Comparison of ENCODE assay signal across 18 mouse cellular contexts in genomic region chr1:161983451-161983850, GRCm38 (mm10). TPM values are rescaled to one million over a fixed set of nuclear protein-coding genes. Genes with fewer than 3 reads are reported as not detected.
A peak's percentile ranks its signal among the peaks of the same experiment; 100 is the strongest.
DNase-seq lines count a peak whose midpoint lies in the region; ATAC-seq and TF ChIP-seq lines count a peak whose summit lies in the region.
"Had no signal": no experiment of that assay in that cellular context is flagged by ENCODE, and none has a peak within 500 bp of the region (broad histone marks: within the 10 kb centered on the region; RNA-seq: fewer than 3 reads in every experiment).

No protein-coding gene starts in this region.

- TF ChIP-seq CTCF in embryonic fibroblast, embryonic 13.5 days (IDR thresholded peaks at IDR 0.05; ENCODE audit: borderline replicate concordance, insufficient read depth, low read length): no peak

- H3K9me3 ChIP-seq in intestine, embryonic 14.5 days (ENCODE audit: control insufficient read depth, low read length): no peaks in the 10 kb centered on the region
- no peaks in the 10 kb centered on the region for H3K9me3 ChIP-seq in intestine, embryonic 15.5 days
- H3K9me3 ChIP-seq in limb, embryonic 12.5 days: no peaks in the 10 kb centered on the region
- H3K9me3 ChIP-seq: forebrain, embryonic 13.5 days; midbrain, embryonic 12.5 days; neural tube, embryonic 12.5 days had no signal

- H3K27me3 ChIP-seq in intestine, embryonic 14.5 days (replicated peaks; ENCODE audit: control insufficient read depth, insufficient read depth, low read length): no peaks in the 10 kb centered on the region
- no peaks in the 10 kb centered on the region for H3K27me3 ChIP-seq in intestine, embryonic 15.5 days (replicated peaks)
- H3K27me3 ChIP-seq in limb, embryonic 12.5 days: no peaks in the 10 kb centered on the region
- H3K27me3 ChIP-seq: forebrain, embryonic 13.5 days; midbrain, embryonic 12.5 days; neural tube, embryonic 12.5 days had no signal

- H3K4me1 ChIP-seq in intestine, embryonic 14.5 days (replicated peaks; ENCODE audit: control insufficient read depth, insufficient read depth, low read length): peaks cover 10% of the 10 kb centered on the region
- no peaks in the 10 kb centered on the region for H3K4me1 ChIP-seq in intestine, embryonic 15.5 days (replicated peaks)
- H3K4me1 ChIP-seq in embryonic fibroblast, embryonic 13.5 days (ENCODE audit: control insufficient read depth, insufficient read depth, low read length): peaks cover 17% of the 10 kb centered on the region
- peaks cover 50% of the 10 kb centered on the region for H3K4me1 ChIP-seq in limb, embryonic 12.5 days (replicated peaks)
- H3K4me1 ChIP-seq: forebrain, embryonic 13.5 days; midbrain, embryonic 12.5 days had no signal

- no peak for TF ChIP-seq POLR2A in embryonic fibroblast, embryonic 13.5 days (IDR thresholded peaks at IDR 0.05; ENCODE audit: low read depth, low read length)

- DNase-seq in adrenal gland, postnatal 10 days: peak; percentile 13
- no peak for DNase-seq in adrenal gland, adult (ENCODE audit: inconsistent age in 2 of 2, low spot score in 1 of 2)
- no peak for DNase-seq in intestine, embryonic 14.5 days (ENCODE audit: low spot score)
- no peak for DNase-seq in spleen, adult 18-20 months
- no peak for DNase-seq in layer of hippocampus, postnatal 14 days (ENCODE audit: low spot score in 2 of 2)
- DNase-seq: adrenal gland, postnatal 25 days; layer of hippocampus, adult 9-11 months had no signal

- ATAC-seq in intestine, embryonic 14.5 days (replicated peaks; ENCODE audit: low FRiP score, low TSS enrichment, low read depth): 0 out of 2 replicates have a peak, but pooled peaks have one; percentile 23
- ATAC-seq in intestine, embryonic 15.5 days: no peak
- ATAC-seq in limb, embryonic 12.5 days (ENCODE audit: insufficient number of reproducible peaks, insufficient read depth, low FRiP score, low TSS enrichment, low read depth): no peak
- ATAC-seq: forebrain, embryonic 13.5 days had no signal

- H3K27ac ChIP-seq in intestine, embryonic 14.5 days (ENCODE audit: low read depth): no peak overlapping the region
- H3K27ac ChIP-seq in intestine, embryonic 15.5 days: no peak overlapping the region
- peak overlapping the region; percentile 67 for H3K27ac ChIP-seq in embryonic fibroblast, embryonic 13.5 days (ENCODE audit: insufficient read depth, low read length)
- H3K27ac ChIP-seq in limb, embryonic 12.5 days: peak overlapping the region; percentile 98
- H3K27ac ChIP-seq: forebrain, embryonic 13.5 days; kidney, postnatal 0 days; midbrain, embryonic 12.5 days; neural tube, embryonic 12.5 days had no signal

- H3K36me3 ChIP-seq in intestine, embryonic 14.5 days (ENCODE audit: control insufficient read depth, insufficient read depth, low read length): no peaks in the 10 kb centered on the region
- H3K36me3 ChIP-seq in intestine, embryonic 15.5 days: no peaks in the 10 kb centered on the region
- no peaks in the 10 kb centered on the region for H3K36me3 ChIP-seq in limb, embryonic 12.5 days
- H3K36me3 ChIP-seq: midbrain, embryonic 12.5 days; neural tube, embryonic 12.5 days had no signal

- WGBS in intestine, embryonic 14.5 days: 51% methylated on average over 6 of the region's 6 CpGs
- WGBS in intestine, embryonic 15.5 days: 54% methylated on average over 6 of the region's 6 CpGs
- WGBS in limb, embryonic 12.5 days: 28% methylated on average over 6 of the region's 6 CpGs

- no peak overlapping the region for H3K4me3 ChIP-seq in intestine, embryonic 14.5 days (ENCODE audit: low read depth, low read length)
- no peak overlapping the region for H3K4me3 ChIP-seq in intestine, embryonic 15.5 days (replicated peaks)
- H3K4me3 ChIP-seq in embryonic fibroblast, embryonic 13.5 days (ENCODE audit: insufficient read depth, low read length): no peak overlapping the region
- H3K4me3 ChIP-seq in limb, embryonic 12.5 days (replicated peaks): no peak overlapping the region
- H3K4me3 ChIP-seq: forebrain, embryonic 13.5 days; midbrain, embryonic 12.5 days; neural tube, embryonic 12.5 days had no signal

- H3K4me2 ChIP-seq in intestine, embryonic 14.5 days (ENCODE audit: low read length): no peak overlapping the region
- no peak overlapping the region for H3K4me2 ChIP-seq in intestine, embryonic 15.5 days (replicated peaks)
- H3K4me2 ChIP-seq in limb, embryonic 12.5 days: no peak overlapping the region
- H3K4me2 ChIP-seq: forebrain, embryonic 13.5 days; midbrain, embryonic 12.5 days; neural tube, embryonic 12.5 days had no signal

- H3K9ac ChIP-seq in intestine, embryonic 14.5 days (ENCODE audit: low read length): no peak overlapping the region
- H3K9ac ChIP-seq in intestine, embryonic 15.5 days: no peak overlapping the region
- no peak overlapping the region for H3K9ac ChIP-seq in limb, embryonic 12.5 days (replicated peaks)
- H3K9ac ChIP-seq: forebrain, embryonic 13.5 days; midbrain, embryonic 12.5 days; neural tube, embryonic 12.5 days had no signal

RNA-seq across cellular contexts. Expression of gene 4930558K02Rik, which starts 4.0 kb away (rescaled TPM):
- total RNA-seq in adrenal gland, postnatal 10 days (2021): not detected
- polyA plus RNA-seq in intestine, embryonic 14.5 days (2014; fragmentation: Nextera tagmentation; extraction: Ambion mirVana): not detected in 2 replicates
- not detected in 2 replicates for polyA plus RNA-seq in intestine, embryonic 15.5 days (2015; fragmentation: Nextera tagmentation; extraction: Ambion mirVana)
- not detected in 2 replicates for polyA plus RNA-seq in embryonic fibroblast, embryonic 13.5 days (2011; ENCODE audit: insufficient read length, low read depth, missing spikeins)
- not detected in 2 replicates for polyA plus RNA-seq in limb, embryonic 12.5 days (2016; fragmentation: Nextera tagmentation; extraction: Ambion mirVana)
- not detected for total RNA-seq in layer of hippocampus, postnatal 14 days (2021)
- total RNA-seq: adrenal gland, postnatal 25 days; gastrocnemius, postnatal 36 days; liver, adult 2 months had no signal
- polyA plus RNA-seq: forebrain, embryonic 13.5 days; hindbrain, embryonic 11.5 days; kidney, postnatal 0 days; liver, adult 2 months; lung, embryonic 16.5 days; midbrain, embryonic 12.5 days; neural tube, embryonic 12.5 days had no signal

RNA-seq across cellular contexts. Expression of gene Pigc, which starts 14.5 kb away (rescaled TPM):
- 10 to 100 TPM; 20.4 to 20.5 TPM for total RNA-seq in adrenal gland, postnatal 10 days (2021)
- 37.4 and 40.3 TPM in 2 replicates for polyA plus RNA-seq in intestine, embryonic 14.5 days (2014; fragmentation: Nextera tagmentation; extraction: Ambion mirVana)
- polyA plus RNA-seq in intestine, embryonic 15.5 days (2015; fragmentation: Nextera tagmentation; extraction: Ambion mirVana): 32.8 and 34.5 TPM in 2 replicates
- 31.0 and 38.6 TPM in 2 replicates for polyA plus RNA-seq in embryonic fibroblast, embryonic 13.5 days (2011; ENCODE audit: insufficient read length, low read depth, missing spikeins)
- 43.2 and 45.9 TPM in 2 replicates for polyA plus RNA-seq in limb, embryonic 12.5 days (2016; fragmentation: Nextera tagmentation; extraction: Ambion mirVana)
- total RNA-seq in layer of hippocampus, postnatal 14 days (2021): 10 to 100 TPM; 19.6 to 19.8 TPM

Comparison
In these comparisons a context has a peak if more than half of its experiments do, and no peak if none do; other contexts are left out.
1. H3K27ac ChIP-seq: peak in embryonic fibroblast, embryonic 13.5 days (single experiment) and limb, embryonic 12.5 days (single experiment); none in intestine, embryonic 14.5 days (single experiment) and intestine, embryonic 15.5 days (single experiment).